Mouse (Mus musculus) liver, adult 2 months (tissue): ENCODE measurements around the gene Qtrt2.

ENCODE experiments used
- CTCF ChIP-seq: fragments of 200-500 bp; IDR thresholded peaks from 2 replicates; pipeline ENCODE4 v1.5.1; 2011; ENCODE audit warnings: low read depth, low read length, control low read depth
- POLR2A ChIP-seq: fragments of 200-500 bp; IDR thresholded peaks from 2 replicates; pipeline ENCODE4 v1.6.1; 2011; ENCODE audit warnings: low read length, control low read depth; ENCODE audit not compliant: insufficient read depth; ENCODE audit errors: extremely low read depth

- TF ChIP-seq CTCF (no peak), POLR2A (no peak)
Measured at GRCm38 (mm10) chr16:43963291-43963690, 36.7 kb upstream of the Qtrt2 start.
